Mouse (Mus musculus): ENCODE results near the gene Tmem251. TPM values are rescaled to one million over a fixed set of nuclear protein-coding genes. Genes with fewer than 3 reads are reported as not detected.

Gene Tmem251
- polyA plus RNA-seq, 1 experiment from 2014 or later, result 9.7 TPM

- DNase-seq (ENCODE audit: low spot score), result no peak
- peaks cover 25% of the 10 kb centered on the region for H3K4me1 ChIP-seq
- H3K27me3 ChIP-seq (replicated peaks; ENCODE audit: low read depth, poor library complexity, severe bottlenecking), result no peaks in the 10 kb centered on the region
- no peak overlapping the region for H3K4me3 ChIP-seq
- H3K27ac ChIP-seq (replicated peaks), result no peak overlapping the region
- H3K9me3 ChIP-seq, result no peaks in the 10 kb centered on the region
- H3K36me3 ChIP-seq (replicated peaks), result peaks cover 13% of the 10 kb centered on the region
- 73% methylated on average over 3 of the region's 3 CpGs for WGBS
Observed at GRCm38 (mm10) chr12:102740285-102740684, 3.3 kb upstream of the Tmem251 start.

- no peak for DNase-seq (ENCODE audit: low spot score)
- WGBS, result 88% methylated on average over 7 of the region's 7 CpGs
- Histone ChIP-seq H3K27me3 (replicated peaks; ENCODE audit: low read depth, poor library complexity, severe bottlenecking) (no peaks in the 10 kb centered on the region), H3K9me3 (no peaks in the 10 kb centered on the region), H3K4me3 (no peak overlapping the region), H3K27ac (replicated peaks) (no peak overlapping the region), H3K4me1 (peaks cover 25% of the 10 kb centered on the region), H3K36me3 (replicated peaks) (peaks cover 24% of the 10 kb centered on the region)
Observed at GRCm38 (mm10) chr12:102742056-102742455, 1.5 kb upstream of the Tmem251 start.

DNA sequence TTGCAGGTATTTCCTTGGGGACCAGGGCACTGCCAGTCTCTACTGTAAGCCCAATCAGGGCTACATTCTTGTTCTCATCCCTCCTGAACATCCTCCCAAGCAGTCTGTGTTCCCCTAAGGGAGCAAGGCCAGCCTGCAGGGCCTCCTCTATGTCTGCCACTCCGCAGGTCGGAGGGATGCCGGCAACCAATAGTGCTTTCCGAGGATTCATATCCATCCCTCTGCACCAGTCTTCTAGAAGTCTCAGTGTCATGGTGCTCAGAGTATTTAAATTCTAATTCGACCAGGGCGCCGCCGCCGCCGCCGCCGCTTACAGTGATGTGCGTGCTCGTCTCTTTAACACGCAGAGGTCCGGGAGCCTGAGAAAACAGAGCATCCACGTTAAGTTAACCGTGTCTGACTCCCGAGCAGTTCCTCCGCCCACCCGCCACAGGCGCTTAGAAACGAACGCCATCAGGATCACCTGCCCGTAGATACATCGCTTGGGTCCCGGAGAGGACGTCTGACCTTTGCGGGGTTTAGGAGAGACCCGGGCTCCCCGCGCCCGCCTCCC lies 450 bp upstream of the Tmem251 start:
- no peak for DNase-seq (ENCODE audit: low spot score)
- under 1% methylated on average over 33 of the region's 33 CpGs for WGBS
- Histone ChIP-seq H3K27ac (replicated peaks) (peak overlapping the region; percentile 93), H3K36me3 (replicated peaks) (peaks cover 33% of the 10 kb centered on the region), H3K9me3 (no peaks in the 10 kb centered on the region), H3K27me3 (replicated peaks; ENCODE audit: low read depth, poor library complexity, severe bottlenecking) (no peaks in the 10 kb centered on the region), H3K4me3 (peak overlapping the region; percentile 94), H3K4me1 (peaks cover 25% of the 10 kb centered on the region)

DNA sequence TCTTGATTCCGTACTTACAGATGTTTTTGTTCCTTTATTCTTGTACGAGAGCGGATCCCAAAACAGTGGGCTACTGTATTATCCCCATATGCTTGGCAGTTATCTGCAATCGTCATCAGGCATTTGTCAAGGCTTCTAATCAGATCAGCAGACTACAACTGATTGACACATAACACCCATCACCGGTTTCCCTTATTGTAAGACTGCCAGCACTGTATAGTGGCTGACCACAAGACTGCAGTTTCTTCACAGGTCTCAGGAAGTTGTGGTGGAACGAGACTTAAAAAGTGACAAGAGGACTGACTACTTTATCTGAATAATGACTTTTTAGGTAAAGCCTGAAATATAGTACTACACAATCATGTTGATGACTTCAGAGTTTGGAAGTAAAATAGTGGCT lies 1.3 kb downstream of the Tmem251 start:
- Histone ChIP-seq H3K9me3 (no peaks in the 10 kb centered on the region), H3K4me1 (peaks cover 25% of the 10 kb centered on the region), H3K27ac (replicated peaks) (no peak overlapping the region), H3K27me3 (replicated peaks; ENCODE audit: low read depth, poor library complexity, severe bottlenecking) (no peaks in the 10 kb centered on the region), H3K4me3 (peak overlapping the region; percentile 94), H3K36me3 (replicated peaks) (peaks cover 48% of the 10 kb centered on the region)
- 69% methylated on average over 6 of the region's 6 CpGs for WGBS
- DNase-seq (ENCODE audit: low spot score), result no peak

GRCm38 (mm10) chr12:102748256-102748655 lies 4.7 kb downstream of the Tmem251 start:
- Histone ChIP-seq H3K27ac (replicated peaks) (no peak overlapping the region), H3K4me3 (no peak overlapping the region), H3K36me3 (replicated peaks) (peaks cover 47% of the 10 kb centered on the region), H3K4me1 (peaks cover 13% of the 10 kb centered on the region), H3K27me3 (replicated peaks; ENCODE audit: low read depth, poor library complexity, severe bottlenecking) (no peaks in the 10 kb centered on the region), H3K9me3 (no peaks in the 10 kb centered on the region)
- DNase-seq (ENCODE audit: low spot score), result no peak
- WGBS, result 90% methylated on average over 3 of the region's 3 CpGs

GRCm38 (mm10) chr12:102756304-102756703 lies 12.7 kb downstream of the Tmem251 start:
- Histone ChIP-seq H3K27ac (replicated peaks) (no peak overlapping the region), H3K27me3 (replicated peaks; ENCODE audit: low read depth, poor library complexity, severe bottlenecking) (no peaks in the 10 kb centered on the region), H3K4me3 (peak overlapping the region; percentile 81), H3K36me3 (replicated peaks) (peaks cover 43% of the 10 kb centered on the region), H3K9me3 (no peaks in the 10 kb centered on the region), H3K4me1 (peaks cover 27% of the 10 kb centered on the region)
- WGBS, result 88% methylated on average over 7 of the region's 7 CpGs
- peak; percentile 35 for DNase-seq (ENCODE audit: low spot score)

- Histone ChIP-seq H3K9me3 (no peaks in the 10 kb centered on the region), H3K4me3 (peak overlapping the region; percentile 81), H3K27me3 (replicated peaks; ENCODE audit: low read depth, poor library complexity, severe bottlenecking) (no peaks in the 10 kb centered on the region), H3K36me3 (replicated peaks) (peaks cover 42% of the 10 kb centered on the region), H3K27ac (replicated peaks) (peak overlapping the region; percentile 93), H3K4me1 (peaks cover 27% of the 10 kb centered on the region)
- 2% methylated on average over 46 of the region's 46 CpGs for WGBS
- DNase-seq (ENCODE audit: low spot score), result no peak
Observed at GRCm38 (mm10) chr12:102757055-102757688, 13.6 kb downstream of the Tmem251 start.

- no peaks in the 10 kb centered on the region for H3K27me3 ChIP-seq (replicated peaks; ENCODE audit: low read depth, poor library complexity, severe bottlenecking)
- WGBS, result under 1% methylated on average over 73 of the region's 73 CpGs
- H3K36me3 ChIP-seq (replicated peaks), result peaks cover 42% of the 10 kb centered on the region
- peak; percentile 98 for DNase-seq (ENCODE audit: low spot score)
- peak within 1 kb of the TSS; percentile 93 for H3K27ac ChIP-seq (replicated peaks)
- H3K4me1 ChIP-seq, result peaks cover 27% of the 10 kb centered on the region
- H3K9me3 ChIP-seq, result no peaks in the 10 kb centered on the region
- H3K4me3 ChIP-seq, result peak within 1 kb of the TSS; percentile 81
Observed at GRCm38 (mm10) chr12:102757689-102758402, 14.3 kb downstream of the Tmem251 start, which contains the start of the genes Gm28051, Gon7 and Ubr7. TSS of gene Gm28051 (minus strand) at chr12:102757765. TSS of gene Gon7 (minus strand) at chr12:102757803. TSS of gene Ubr7 (plus strand) at chr12:102757967.

DNA sequence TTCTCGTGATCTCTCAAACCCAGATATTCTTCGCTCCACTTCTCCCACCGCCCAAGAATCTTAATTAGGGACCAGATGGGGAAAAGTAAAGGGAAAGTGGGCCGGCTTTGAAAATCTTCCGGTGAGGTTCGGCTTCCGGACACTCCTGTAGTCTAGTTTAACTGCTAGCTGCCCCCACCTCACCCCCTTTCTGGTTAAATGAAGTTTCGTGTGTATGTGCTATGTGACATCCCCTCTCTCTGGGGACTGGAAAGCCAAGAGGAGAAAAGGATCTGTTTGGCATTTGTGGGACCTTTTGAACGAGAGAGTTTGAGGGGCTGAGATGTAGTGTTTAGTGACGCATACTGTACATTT lies 14.8 kb downstream of the Tmem251 start, which contains the start of gene Gm20604:
Gene Gm20604 (minus strand): TSS at position 270 of the 354 bp plus-strand sequence.
- Histone ChIP-seq H3K36me3 (replicated peaks) (peaks cover 42% of the 10 kb centered on the region), H3K4me1 (peaks cover 27% of the 10 kb centered on the region), H3K27ac (replicated peaks) (peak within 1 kb of the TSS; percentile 93), H3K4me3 (peak within 1 kb of the TSS; percentile 81), H3K9me3 (no peaks in the 10 kb centered on the region), H3K27me3 (replicated peaks; ENCODE audit: low read depth, poor library complexity, severe bottlenecking) (no peaks in the 10 kb centered on the region)
- no peak for DNase-seq (ENCODE audit: low spot score)
- 1% methylated on average over 10 of the region's 10 CpGs for WGBS

- H3K27me3 ChIP-seq (replicated peaks; ENCODE audit: low read depth, poor library complexity, severe bottlenecking), result no peaks in the 10 kb centered on the region
- peak overlapping the region; percentile 63; the same call in 1 of the 2 replicates for H3K27ac ChIP-seq (replicated peaks)
- peak overlapping the region; percentile 81 for H3K4me3 ChIP-seq
- H3K4me1 ChIP-seq, result peaks cover 27% of the 10 kb centered on the region
- DNase-seq (ENCODE audit: low spot score), result no peak
- H3K9me3 ChIP-seq, result no peaks in the 10 kb centered on the region
- WGBS, result 5% methylated on average over 5 of the region's 5 CpGs
- peaks cover 42% of the 10 kb centered on the region for H3K36me3 ChIP-seq (replicated peaks)
Observed at GRCm38 (mm10) chr12:102758936-102759335, 15.4 kb downstream of the Tmem251 start.

DNA sequence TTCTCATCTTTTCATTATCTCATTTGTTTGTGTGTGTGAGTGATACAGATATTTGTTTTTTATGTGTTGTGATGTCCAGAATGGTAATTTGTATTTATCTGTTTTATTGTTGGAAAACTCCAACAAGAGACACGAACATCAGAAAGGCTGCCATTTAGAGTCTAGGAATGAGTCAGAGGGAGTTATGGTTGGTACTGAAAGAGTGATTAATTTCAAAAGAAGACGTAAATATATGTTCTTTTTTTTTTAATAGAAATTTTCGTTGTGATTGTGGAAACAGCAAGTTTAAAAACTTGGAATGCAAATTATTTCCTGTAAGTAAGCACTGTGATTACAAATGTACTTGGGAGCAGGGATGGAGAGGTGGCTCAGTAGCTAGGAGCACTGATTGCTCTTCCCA lies 18.1 kb downstream of the Tmem251 start:
- WGBS, result 91% methylated on average over 3 of the region's 3 CpGs
- Histone ChIP-seq H3K27ac (replicated peaks) (no peak overlapping the region), H3K9me3 (no peaks in the 10 kb centered on the region), H3K27me3 (replicated peaks; ENCODE audit: low read depth, poor library complexity, severe bottlenecking) (no peaks in the 10 kb centered on the region), H3K36me3 (replicated peaks) (peaks cover 41% of the 10 kb centered on the region), H3K4me1 (peaks cover 21% of the 10 kb centered on the region), H3K4me3 (no peak overlapping the region)
- DNase-seq (ENCODE audit: low spot score), result no peak

GRCm38 (mm10) chr12:102763696-102764095 lies 20.1 kb downstream of the Tmem251 start:
- H3K27me3 ChIP-seq (replicated peaks; ENCODE audit: low read depth, poor library complexity, severe bottlenecking), result no peaks in the 10 kb centered on the region
- H3K27ac ChIP-seq (replicated peaks), result no peak overlapping the region
- peaks cover 62% of the 10 kb centered on the region for H3K36me3 ChIP-seq (replicated peaks)
- DNase-seq (ENCODE audit: low spot score), result no peak
- no peak overlapping the region for H3K4me3 ChIP-seq
- no peaks in the 10 kb centered on the region for H3K9me3 ChIP-seq
- H3K4me1 ChIP-seq, result peaks cover 13% of the 10 kb centered on the region
